Mouse (Mus musculus): Measurements from ENCODE around the gene Rock2. TPM values are rescaled to one million over a fixed set of nuclear protein-coding genes. Genes with fewer than 3 reads are reported as not detected.

Gene Rock2
- polyA plus RNA-seq, 1 experiment from 2014 or later, result 23.8 TPM

DNA sequence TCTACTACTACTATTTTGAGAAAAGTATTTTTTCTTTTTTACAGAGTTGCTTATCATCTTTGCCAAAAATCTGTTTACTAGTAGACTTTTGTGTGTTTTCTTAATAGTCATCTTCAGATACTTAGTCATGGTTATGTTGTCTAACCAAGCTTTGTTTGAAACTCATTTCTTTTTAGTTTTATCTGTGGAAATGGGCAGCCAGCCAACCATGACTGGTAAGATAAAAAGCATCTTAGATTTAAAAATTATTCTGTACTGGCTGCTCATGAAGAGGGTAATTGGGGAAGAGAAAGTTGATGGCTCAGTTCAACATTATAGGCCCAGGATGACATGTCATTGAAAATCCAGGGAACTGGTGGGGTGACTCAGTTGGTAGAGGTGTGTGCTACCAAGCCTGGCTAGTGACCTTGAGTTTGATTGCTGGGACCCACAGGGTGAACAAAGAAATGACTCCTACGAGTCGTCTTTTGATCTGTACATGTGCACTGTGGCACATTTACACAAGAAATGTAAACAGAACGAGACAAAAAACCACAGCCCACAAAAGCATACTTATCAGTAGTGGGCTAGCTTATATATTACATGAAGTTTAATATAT lies 6.0 kb downstream of the Rock2 start:
- Histone ChIP-seq H3K36me3 (ENCODE audit: inconsistent target) (no peaks in the 10 kb centered on the region), H3K79me2 (ENCODE audit: inconsistent target) (peaks cover 100% of the 10 kb centered on the region), H3K27ac (no peak overlapping the region), H3K4me3 (ENCODE audit: inconsistent target) (no peak overlapping the region)
- 8% methylated on average over 2 of the region's 3 CpGs for WGBS (ENCODE audit: missing documents)

GRCm38 (mm10) chr12:16903949-16904635 lies 9.4 kb downstream of the Rock2 start:
- no peak overlapping the region for H3K4me3 ChIP-seq (ENCODE audit: inconsistent target)
- H3K36me3 ChIP-seq (ENCODE audit: inconsistent target), result no peaks in the 10 kb centered on the region
- peaks cover 100% of the 10 kb centered on the region for H3K79me2 ChIP-seq (ENCODE audit: inconsistent target)
- 45% methylated on average over 2 of the region's 2 CpGs for WGBS (ENCODE audit: missing documents)
- no peak overlapping the region for H3K27ac ChIP-seq

DNA sequence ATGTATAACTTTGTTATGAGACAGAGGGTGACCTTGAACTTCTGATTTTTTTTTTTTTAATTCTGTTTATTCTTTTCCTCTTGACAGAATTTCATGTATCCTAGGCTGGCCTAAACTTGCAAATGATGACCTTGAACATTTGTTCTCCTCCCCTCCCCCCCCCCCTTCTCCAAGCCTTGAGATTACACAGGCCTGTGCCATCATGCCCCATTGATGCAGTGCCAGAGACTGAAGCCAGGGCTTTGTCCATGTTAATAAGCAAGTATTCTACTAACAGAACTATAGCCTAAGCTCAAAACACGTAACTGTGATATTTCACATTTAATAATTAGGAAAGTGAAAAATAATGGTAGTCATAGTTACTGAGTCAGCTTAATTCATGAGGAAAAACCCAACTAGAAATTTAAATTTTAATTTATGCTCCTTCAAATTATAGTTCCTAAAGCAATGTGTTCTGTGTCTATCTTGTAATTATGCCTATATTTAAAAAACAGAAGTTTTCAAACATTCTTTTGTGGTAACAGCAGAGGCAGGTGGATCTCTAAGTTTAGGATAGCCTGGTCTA lies 12.7 kb downstream of the Rock2 start:
- WGBS (ENCODE audit: missing documents), result 90% methylated on average over 1 of the region's 1 CpGs
- peaks cover 100% of the 10 kb centered on the region for H3K79me2 ChIP-seq (ENCODE audit: inconsistent target)
- no peaks in the 10 kb centered on the region for H3K36me3 ChIP-seq (ENCODE audit: inconsistent target)
- H3K27ac ChIP-seq, result no peak overlapping the region
- no peak overlapping the region for H3K4me3 ChIP-seq (ENCODE audit: inconsistent target)

DNA sequence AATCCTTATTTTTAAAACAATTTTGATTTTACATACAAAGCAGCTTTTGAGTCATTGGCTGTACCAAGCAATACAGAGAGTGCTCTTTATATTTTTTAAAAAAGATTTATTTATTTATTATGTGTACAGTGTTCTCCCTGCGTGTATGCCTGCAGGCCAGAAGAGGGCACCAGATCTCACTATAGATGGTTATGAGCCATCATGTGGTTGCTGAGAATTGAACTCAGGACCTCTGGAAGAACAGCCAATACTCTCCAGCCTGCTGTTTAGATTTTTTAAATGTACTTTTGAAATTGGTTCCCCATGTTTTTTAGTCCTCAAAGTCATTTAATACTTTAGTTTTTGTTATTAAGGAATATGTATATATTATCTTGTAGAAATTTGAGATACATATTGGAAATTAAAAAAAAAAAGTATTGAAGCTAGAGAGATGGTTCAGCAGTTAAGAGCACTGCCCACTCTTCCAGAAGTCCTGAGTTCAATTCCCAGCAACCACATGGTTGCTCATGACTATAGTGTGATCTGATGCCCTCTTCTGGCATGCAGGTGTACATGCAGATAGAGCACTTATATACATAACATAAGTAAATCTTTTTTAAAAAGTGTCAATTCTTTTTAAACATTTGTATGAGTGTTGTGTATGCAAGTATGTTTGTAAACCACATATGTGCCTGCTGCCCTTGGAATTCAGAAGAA lies 13.4 kb downstream of the Rock2 start:
- H3K79me2 ChIP-seq (ENCODE audit: inconsistent target), result peaks cover 100% of the 10 kb centered on the region
- no peak overlapping the region for H3K27ac ChIP-seq
- no CpG with 5 or more reads among the region's 1 CpGs for WGBS (ENCODE audit: missing documents)
- no peak overlapping the region for H3K4me3 ChIP-seq (ENCODE audit: inconsistent target)
- no peaks in the 10 kb centered on the region for H3K36me3 ChIP-seq (ENCODE audit: inconsistent target)

DNA sequence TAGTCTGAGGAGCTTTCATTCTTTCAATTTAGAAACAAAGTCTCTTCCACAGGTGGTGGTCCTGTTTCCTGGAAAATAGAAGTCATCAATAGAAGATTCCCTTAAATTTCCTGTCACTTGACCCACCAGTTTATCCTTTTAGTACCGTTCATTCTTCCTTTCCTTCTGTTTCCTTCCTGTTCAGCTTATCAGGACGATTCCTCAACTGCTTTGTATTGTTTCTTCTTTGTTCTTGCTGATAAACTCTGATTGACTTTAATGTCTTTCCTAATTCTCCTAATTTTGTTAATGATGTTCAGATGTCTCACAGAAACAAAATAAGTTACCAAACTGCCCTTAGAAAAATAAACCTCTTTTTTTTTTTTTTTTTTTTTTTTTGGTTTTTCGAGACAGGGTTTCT lies 16.8 kb downstream of the Rock2 start:
- peaks cover 100% of the 10 kb centered on the region for H3K79me2 ChIP-seq (ENCODE audit: inconsistent target)
- 38% methylated on average over 2 of the region's 3 CpGs for WGBS (ENCODE audit: missing documents)
- no peaks in the 10 kb centered on the region for H3K36me3 ChIP-seq (ENCODE audit: inconsistent target)
- H3K27ac ChIP-seq, result no peak overlapping the region
- H3K4me3 ChIP-seq (ENCODE audit: inconsistent target), result no peak overlapping the region

GRCm38 (mm10) chr12:16912600-16912999 lies 17.9 kb downstream of the Rock2 start:
- Histone ChIP-seq H3K79me2 (ENCODE audit: inconsistent target) (peaks cover 100% of the 10 kb centered on the region), H3K27ac (no peak overlapping the region), H3K36me3 (ENCODE audit: inconsistent target) (no peaks in the 10 kb centered on the region), H3K4me3 (ENCODE audit: inconsistent target) (no peak overlapping the region)
- 52% methylated on average over 3 of the region's 3 CpGs for WGBS (ENCODE audit: missing documents)

- no peaks in the 10 kb centered on the region for H3K36me3 ChIP-seq (ENCODE audit: inconsistent target)
These were observed 25.6 kb downstream of the Rock2 start for GRCm38 (mm10) chr12:16920186-16920860.

GRCm38 (mm10) chr12:16927889-16928288 lies 33.2 kb downstream of the Rock2 start:
- Histone ChIP-seq H3K36me3 (ENCODE audit: inconsistent target) (no peaks in the 10 kb centered on the region), H3K27ac (no peak overlapping the region), H3K4me3 (ENCODE audit: inconsistent target) (no peak overlapping the region), H3K79me2 (ENCODE audit: inconsistent target) (peaks cover 92% of the 10 kb centered on the region)
- WGBS (ENCODE audit: missing documents), result 75% methylated on average over 2 of the region's 2 CpGs

More at GRCm38 (mm10) chr12:16920186-16920860, 25.6 kb downstream of the Rock2 start:
- H3K27ac ChIP-seq, result no peak overlapping the region
- no peak overlapping the region for H3K4me3 ChIP-seq (ENCODE audit: inconsistent target)
- peaks cover 100% of the 10 kb centered on the region for H3K79me2 ChIP-seq (ENCODE audit: inconsistent target)

DNA sequence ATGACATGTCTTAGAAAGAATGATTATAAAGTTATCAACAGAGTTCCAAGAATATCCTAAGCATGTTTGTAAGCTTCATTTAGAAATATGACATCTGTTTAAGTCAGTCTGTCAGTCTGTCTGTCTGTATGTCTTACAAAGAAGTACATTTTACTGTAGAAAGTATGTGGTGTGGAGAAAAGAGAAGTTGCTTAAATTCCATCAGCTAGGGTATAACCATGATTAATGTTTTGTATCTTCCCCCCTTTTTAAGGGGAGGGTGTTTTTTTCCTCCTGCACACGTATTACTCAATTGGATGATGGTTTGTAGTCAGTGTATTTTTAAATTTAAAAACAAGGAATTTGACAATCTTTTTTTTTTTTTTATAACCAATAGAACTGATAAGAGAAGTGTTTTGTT lies 39.7 kb downstream of the Rock2 start:
- peaks cover 61% of the 10 kb centered on the region for H3K79me2 ChIP-seq (ENCODE audit: inconsistent target)
- no peaks in the 10 kb centered on the region for H3K36me3 ChIP-seq (ENCODE audit: inconsistent target)

DNA sequence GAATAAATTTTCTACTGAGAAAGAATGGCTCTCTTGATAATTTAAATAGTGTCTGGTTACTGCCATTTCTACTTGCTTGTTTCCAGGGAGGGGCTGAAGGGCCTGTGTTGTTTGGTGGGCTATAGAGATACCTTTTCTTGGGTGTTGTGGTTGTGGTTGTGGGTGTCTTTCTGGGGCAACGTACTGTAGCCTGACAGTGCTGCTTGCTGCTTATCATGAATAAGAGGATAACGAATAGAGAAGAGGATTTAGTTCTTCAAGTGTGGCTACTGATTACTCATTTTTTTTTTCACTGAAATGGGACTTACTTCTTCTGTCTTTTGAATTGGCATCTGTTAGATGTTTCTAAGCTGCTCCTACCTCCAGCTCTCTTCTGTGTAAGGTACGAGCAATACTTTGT lies 47.3 kb downstream of the Rock2 start:
- H3K4me3 ChIP-seq (ENCODE audit: inconsistent target), result no peak overlapping the region
- peaks cover 13% of the 10 kb centered on the region; the same call in 1 of the 2 replicates for H3K36me3 ChIP-seq (ENCODE audit: inconsistent target)
- peaks cover 7% of the 10 kb centered on the region; the same call in 1 of the 2 replicates for H3K79me2 ChIP-seq (ENCODE audit: inconsistent target)
- H3K27ac ChIP-seq, result no peak overlapping the region
- WGBS (ENCODE audit: missing documents), result 91% methylated on average over 3 of the region's 3 CpGs

More for the DNA sequence above, 39.7 kb downstream of the Rock2 start:
- H3K27ac ChIP-seq, result no peak overlapping the region
- no peak overlapping the region for H3K4me3 ChIP-seq (ENCODE audit: inconsistent target)
- no CpG with 5 or more reads among the region's 1 CpGs for WGBS (ENCODE audit: missing documents)

DNA sequence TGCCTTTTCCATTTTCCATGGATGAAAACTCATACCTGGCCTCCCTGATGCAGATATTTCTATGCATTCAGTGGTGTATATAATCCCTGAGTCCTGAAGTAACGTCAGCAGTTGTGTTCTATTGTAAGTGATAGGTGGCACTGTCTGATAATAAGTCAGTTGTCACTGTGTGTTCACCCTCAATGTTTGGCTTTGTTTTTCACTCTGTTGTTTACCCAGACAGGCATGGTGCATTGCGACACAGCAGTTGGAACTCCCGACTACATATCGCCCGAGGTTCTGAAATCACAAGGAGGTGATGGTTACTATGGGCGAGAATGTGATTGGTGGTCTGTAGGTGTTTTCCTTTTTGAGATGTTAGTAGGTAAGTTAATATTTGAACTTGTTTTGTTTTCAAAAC lies 53.5 kb downstream of the Rock2 start:
- WGBS (ENCODE audit: missing documents), result 86% methylated on average over 6 of the region's 6 CpGs
- peaks cover 19% of the 10 kb centered on the region; the same call in 1 of the 2 replicates for H3K36me3 ChIP-seq (ENCODE audit: inconsistent target)

DNA sequence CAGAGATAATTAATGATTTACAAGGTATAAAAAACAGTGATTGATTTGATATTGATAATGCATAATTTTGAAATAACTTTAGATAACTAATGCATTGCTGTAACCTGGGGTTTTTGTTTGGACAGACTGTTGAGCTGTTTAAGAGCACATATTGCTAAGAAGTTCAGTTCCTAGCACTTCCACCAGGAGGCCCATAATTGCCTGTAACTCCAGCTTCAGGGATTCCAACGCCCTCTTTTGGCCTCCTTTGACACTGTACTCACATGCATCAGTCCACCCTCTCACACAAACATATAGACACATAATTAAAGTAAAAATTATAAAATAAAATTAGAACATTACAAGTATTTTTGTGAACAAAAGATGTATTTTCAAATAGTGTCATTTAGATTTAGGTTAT lies 64.2 kb downstream of the Rock2 start:
- WGBS (ENCODE audit: missing documents), result 78% methylated on average over 1 of the region's 1 CpGs
- Histone ChIP-seq H3K27ac (no peak overlapping the region), H3K36me3 (ENCODE audit: inconsistent target) (peaks cover 52% of the 10 kb centered on the region), H3K4me3 (ENCODE audit: inconsistent target) (no peak overlapping the region), H3K79me2 (ENCODE audit: inconsistent target) (no peaks in the 10 kb centered on the region)

More for the DNA sequence above, 53.5 kb downstream of the Rock2 start:
- Histone ChIP-seq H3K27ac (no peak overlapping the region), H3K79me2 (ENCODE audit: inconsistent target) (no peaks in the 10 kb centered on the region), H3K4me3 (ENCODE audit: inconsistent target) (no peak overlapping the region)

GRCm38 (mm10) chr12:16963354-16963753 lies 68.7 kb downstream of the Rock2 start:
- no peaks in the 10 kb centered on the region for H3K79me2 ChIP-seq (ENCODE audit: inconsistent target)
- H3K4me3 ChIP-seq (ENCODE audit: inconsistent target), result no peak overlapping the region
- WGBS (ENCODE audit: missing documents), result 92% methylated on average over 2 of the region's 2 CpGs
- no peak overlapping the region for H3K27ac ChIP-seq
- H3K36me3 ChIP-seq (ENCODE audit: inconsistent target), result peaks cover 69% of the 10 kb centered on the region

DNA sequence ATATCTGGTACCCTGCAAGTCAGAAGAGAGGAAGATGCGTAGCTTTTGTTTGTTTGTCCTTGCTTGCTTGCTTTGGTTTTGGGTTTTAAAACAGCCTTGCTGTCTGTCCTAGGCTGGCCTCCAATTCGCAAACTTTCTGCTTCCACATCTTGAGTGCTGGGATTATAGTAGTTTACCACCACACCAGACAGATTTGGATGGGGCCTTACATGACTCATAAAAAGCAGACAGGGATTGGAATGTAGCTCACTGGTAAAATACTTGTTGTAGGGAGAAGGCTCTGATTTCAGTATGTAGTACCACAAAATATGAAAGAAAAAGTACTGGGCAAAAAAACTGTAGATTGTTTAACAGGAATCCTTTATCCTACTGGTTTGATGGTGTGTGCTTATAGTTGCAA lies 72.1 kb downstream of the Rock2 start:
- Histone ChIP-seq H3K27ac (no peak overlapping the region), H3K4me3 (ENCODE audit: inconsistent target) (no peak overlapping the region), H3K79me2 (ENCODE audit: inconsistent target) (no peaks in the 10 kb centered on the region), H3K36me3 (ENCODE audit: inconsistent target) (peaks cover 64% of the 10 kb centered on the region)
- 95% methylated on average over 2 of the region's 2 CpGs for WGBS (ENCODE audit: missing documents)

All from macrophage (primary cell).